Mouse (Mus musculus) heart, postnatal 0 days (tissue): ENCODE measurements around the gene Rnf40.

Source experiments
- CTCF ChIP-seq: IDR thresholded peaks from 2 replicates; pipeline ENCODE4 v1.5.1; 2016; ENCODE audit warnings: antibody characterized with exemption, control low read depth, low read depth
- EP300 ChIP-seq: IDR thresholded peaks from 2 replicates; pipeline ENCODE4 v1.6.1; 2016; ENCODE audit warnings: antibody characterized with exemption, low read depth

- TF ChIP-seq CTCF (no peak), EP300 (no peak)
Measured at GRCm38 (mm10) chr7:127614091-127614490, 25.5 kb downstream of the Rnf40 start.
